Mouse (Mus musculus): ENCODE results near the gene Rhot2. TPM values are rescaled to one million over a fixed set of nuclear protein-coding genes. Genes with fewer than 3 reads are reported as not detected.
A peak's percentile ranks its signal among the peaks of the same experiment; 100 is the strongest.

The Rhot2 gene
- polyA plus RNA-seq, 1 experiment from 2014 or later: 9.8 TPM

- WGBS (ENCODE audit: insufficient replicate concordance): 84% methylated on average over 2 of the region's 2 CpGs
- ATAC-seq: no peak
- peaks cover 31% of the 10 kb centered on the region for H3K4me1 ChIP-seq (ENCODE audit: insufficient read depth)
- TF ChIP-seq CTCF (IDR thresholded peaks at IDR 0.05; ENCODE audit: low read depth) (no peak), EP300 (IDR thresholded peaks at IDR 0.05; ENCODE audit: low read depth) (no peak)
- DNase-seq: no peak
- H3K36me3 ChIP-seq (replicated peaks; ENCODE audit: insufficient read depth, low read length): no peaks in the 10 kb centered on the region
- no peak overlapping the region for H3K4me3 ChIP-seq (ENCODE audit: low read depth, low read length)
- H3K9me3 ChIP-seq (ENCODE audit: low read length): no peaks in the 10 kb centered on the region
- no peak overlapping the region for H3K4me2 ChIP-seq (ENCODE audit: low read depth, low read length)
- no peak overlapping the region for H3K27ac ChIP-seq (ENCODE audit: low read depth)
- H3K27me3 ChIP-seq (ENCODE audit: insufficient read depth, low read length): no peaks in the 10 kb centered on the region
- H3K9ac ChIP-seq (replicated peaks): no peak overlapping the region
Observed at GRCm38 (mm10) chr17:25869954-25870353, 25.3 kb upstream of the Rhot2 start.

DNA sequence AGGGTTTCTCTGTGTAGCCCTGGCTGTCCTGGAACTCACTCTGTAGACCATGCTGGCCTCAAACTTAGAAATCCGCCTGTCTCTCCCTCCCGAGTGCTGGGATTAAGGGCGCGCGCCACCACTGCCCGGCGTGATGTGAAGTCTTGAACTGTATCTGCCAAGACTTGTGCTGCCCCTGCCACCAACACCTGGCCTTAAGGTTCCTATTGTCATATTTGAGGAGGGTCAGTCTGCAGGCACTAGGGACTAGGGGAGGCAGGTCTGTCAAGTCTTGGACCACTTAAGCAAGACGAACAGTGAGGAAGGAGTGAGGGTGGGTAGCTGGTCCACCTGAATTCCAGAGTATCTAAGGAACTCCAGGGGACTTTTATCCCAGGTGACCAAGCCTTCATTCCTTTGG is 24.8 kb upstream of the Rhot2 start:
- no peaks in the 10 kb centered on the region for H3K36me3 ChIP-seq (replicated peaks; ENCODE audit: insufficient read depth, low read length)
- 84% methylated on average over 8 of the region's 8 CpGs for WGBS (ENCODE audit: insufficient replicate concordance)
- H3K4me3 ChIP-seq (ENCODE audit: low read depth, low read length): no peak overlapping the region
- H3K27ac ChIP-seq (ENCODE audit: low read depth): no peak overlapping the region
- H3K9ac ChIP-seq (replicated peaks): no peak overlapping the region
- no peaks in the 10 kb centered on the region for H3K9me3 ChIP-seq (ENCODE audit: low read length)
- DNase-seq: no peak
- H3K4me1 ChIP-seq (ENCODE audit: insufficient read depth): peaks cover 30% of the 10 kb centered on the region
- no peak for ATAC-seq
- TF ChIP-seq EP300 (IDR thresholded peaks at IDR 0.05; ENCODE audit: low read depth) (no peak), CTCF (IDR thresholded peaks at IDR 0.05; ENCODE audit: low read depth) (no peak)
- H3K4me2 ChIP-seq (ENCODE audit: low read depth, low read length): no peak overlapping the region
- H3K27me3 ChIP-seq (ENCODE audit: insufficient read depth, low read length): no peaks in the 10 kb centered on the region

DNA sequence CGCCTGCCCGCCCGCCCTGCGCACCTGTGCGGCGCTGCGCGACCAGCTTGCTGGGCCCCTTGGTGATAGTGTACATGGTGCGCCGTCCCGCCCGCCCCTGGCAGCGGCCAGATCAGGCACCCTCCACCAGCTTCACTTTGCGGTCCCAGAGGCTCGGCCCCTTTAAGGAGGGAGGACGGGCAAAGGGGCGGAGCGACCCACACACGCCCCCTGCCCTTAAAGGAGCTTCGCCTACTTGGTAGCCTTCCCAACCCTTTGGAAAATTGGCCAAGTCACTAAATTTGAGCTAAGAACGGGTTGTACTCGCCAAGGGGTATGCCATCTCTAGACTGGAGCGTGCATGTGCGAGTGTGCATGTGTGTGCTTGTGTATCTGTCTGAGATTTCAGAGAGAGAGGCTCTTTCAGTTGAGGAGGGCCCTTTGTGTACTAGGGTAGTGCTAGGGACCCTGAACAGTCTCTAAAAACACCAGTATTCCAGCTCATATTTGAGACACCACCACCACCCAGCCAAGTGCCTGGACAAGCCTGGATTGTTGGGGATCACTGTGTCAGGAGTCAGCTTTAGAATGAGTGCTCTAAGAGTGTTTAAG is 24.0 kb upstream of the Rhot2 start, which contains the start of gene Mcrip2:
Gene Mcrip2, minus strand, starts transcription at position 164 of the 591 bp plus-strand sequence.
- WGBS (ENCODE audit: insufficient replicate concordance): under 1% methylated on average over 24 of the region's 24 CpGs
- Histone ChIP-seq H3K27me3 (ENCODE audit: insufficient read depth, low read length) (no peaks in the 10 kb centered on the region), H3K9ac (replicated peaks) (peak within 1 kb of the TSS; percentile 83), H3K4me2 (ENCODE audit: low read depth, low read length) (peak within 1 kb of the TSS; percentile 96), H3K9me3 (ENCODE audit: low read length) (no peaks in the 10 kb centered on the region), H3K4me3 (ENCODE audit: low read depth, low read length) (peak within 1 kb of the TSS; percentile 76), H3K36me3 (replicated peaks; ENCODE audit: insufficient read depth, low read length) (peaks cover 4% of the 10 kb centered on the region; the same call in 1 of the 2 replicates), H3K27ac (ENCODE audit: low read depth) (peak within 1 kb of the TSS; percentile 90), H3K4me1 (ENCODE audit: insufficient read depth) (peaks cover 23% of the 10 kb centered on the region)
- TF ChIP-seq EP300 (IDR thresholded peaks at IDR 0.05; ENCODE audit: low read depth): no peak
- TF ChIP-seq CTCF (IDR thresholded peaks at IDR 0.05; ENCODE audit: low read depth): no peak; the same call in 1 of the 2 replicates
- DNase-seq (peak; percentile 79), ATAC-seq (peak; percentile 80)

DNA sequence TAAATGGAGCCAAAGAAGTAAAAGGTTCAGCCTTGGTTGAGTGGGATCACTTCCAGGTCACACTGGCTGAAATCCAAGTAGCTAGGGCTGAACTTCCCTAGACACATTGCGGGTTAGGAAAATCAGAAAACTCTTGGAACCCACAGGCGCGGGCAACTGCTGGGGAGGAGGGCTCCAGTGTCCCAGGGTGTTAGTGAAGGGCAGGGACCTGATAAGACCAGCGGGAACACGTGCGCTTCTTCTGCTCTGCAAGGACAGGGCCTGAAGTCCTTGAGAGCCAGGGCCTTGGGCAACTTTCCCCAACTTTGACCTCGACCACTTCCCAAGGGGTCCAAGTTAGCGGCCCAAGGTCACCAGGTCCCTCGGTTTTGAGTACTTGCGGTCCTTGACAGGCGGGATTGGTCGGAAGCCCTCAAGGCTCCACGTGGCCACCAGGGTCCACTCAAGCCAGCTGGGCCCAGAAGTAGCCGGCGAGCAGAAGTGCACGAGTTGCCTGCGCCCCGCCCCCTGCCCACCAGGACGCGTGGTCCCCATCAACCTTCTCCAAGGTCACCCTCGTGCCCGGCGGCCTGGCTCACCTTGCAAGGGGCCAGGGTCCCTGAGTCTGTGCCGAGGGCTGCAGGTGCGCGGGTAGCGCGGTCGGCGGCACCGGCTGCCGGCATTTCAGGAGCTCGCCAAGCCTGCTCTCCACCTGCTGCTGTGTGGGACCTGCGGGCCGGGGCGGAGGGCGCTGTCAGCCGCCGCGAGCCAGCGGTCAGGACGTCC is 23.4 kb upstream of the Rhot2 start:
- ATAC-seq: peak; percentile 64
- DNase-seq: peak; percentile 61
- no peaks in the 10 kb centered on the region for H3K27me3 ChIP-seq (ENCODE audit: insufficient read depth, low read length)
- peaks cover 4% of the 10 kb centered on the region; the same call in 1 of the 2 replicates for H3K36me3 ChIP-seq (replicated peaks; ENCODE audit: insufficient read depth, low read length)
- WGBS (ENCODE audit: insufficient replicate concordance): under 1% methylated on average over 41 of the region's 42 CpGs
- no peaks in the 10 kb centered on the region for H3K9me3 ChIP-seq (ENCODE audit: low read length)
- TF ChIP-seq CTCF (IDR thresholded peaks at IDR 0.05; ENCODE audit: low read depth) (no peak), EP300 (IDR thresholded peaks at IDR 0.05; ENCODE audit: low read depth) (no peak)
- H3K4me2 ChIP-seq (ENCODE audit: low read depth, low read length): peak overlapping the region; percentile 96
- peak overlapping the region; percentile 83 for H3K9ac ChIP-seq (replicated peaks)
- H3K27ac ChIP-seq (ENCODE audit: low read depth): peak overlapping the region; percentile 90
- peaks cover 23% of the 10 kb centered on the region for H3K4me1 ChIP-seq (ENCODE audit: insufficient read depth)
- peak overlapping the region; percentile 76 for H3K4me3 ChIP-seq (ENCODE audit: low read depth, low read length)

- no peak for DNase-seq
- H3K27ac ChIP-seq (ENCODE audit: low read depth): peak overlapping the region; percentile 90
- H3K9me3 ChIP-seq (ENCODE audit: low read length): no peaks in the 10 kb centered on the region
- peaks cover 23% of the 10 kb centered on the region for H3K4me1 ChIP-seq (ENCODE audit: insufficient read depth)
- peaks cover 4% of the 10 kb centered on the region; the same call in 1 of the 2 replicates for H3K36me3 ChIP-seq (replicated peaks; ENCODE audit: insufficient read depth, low read length)
- H3K9ac ChIP-seq (replicated peaks): peak overlapping the region; percentile 83
- H3K4me3 ChIP-seq (ENCODE audit: low read depth, low read length): peak overlapping the region; percentile 76
- H3K4me2 ChIP-seq (ENCODE audit: low read depth, low read length): peak overlapping the region; percentile 96
- ATAC-seq: peak; percentile 17
- H3K27me3 ChIP-seq (ENCODE audit: insufficient read depth, low read length): no peaks in the 10 kb centered on the region
- TF ChIP-seq CTCF (IDR thresholded peaks at IDR 0.05; ENCODE audit: low read depth): no peak
- no peak for TF ChIP-seq EP300 (IDR thresholded peaks at IDR 0.05; ENCODE audit: low read depth)
- WGBS (ENCODE audit: insufficient replicate concordance): 6% methylated on average over 7 of the region's 7 CpGs
Observed at GRCm38 (mm10) chr17:25867509-25867835, 22.8 kb upstream of the Rhot2 start.

- H3K27me3 ChIP-seq (ENCODE audit: insufficient read depth, low read length): no peaks in the 10 kb centered on the region
- WGBS (ENCODE audit: insufficient replicate concordance): 83% methylated on average over 3 of the region's 3 CpGs
- ATAC-seq (no peak), DNase-seq (no peak)
- H3K36me3 ChIP-seq (replicated peaks; ENCODE audit: insufficient read depth, low read length): peaks cover 4% of the 10 kb centered on the region; the same call in 1 of the 2 replicates
- peak overlapping the region; percentile 26; the same call in 1 of the 2 replicates for H3K27ac ChIP-seq (ENCODE audit: low read depth)
- TF ChIP-seq EP300 (IDR thresholded peaks at IDR 0.05; ENCODE audit: low read depth) (no peak), CTCF (IDR thresholded peaks at IDR 0.05; ENCODE audit: low read depth) (no peak)
- H3K4me1 ChIP-seq (ENCODE audit: insufficient read depth): peaks cover 29% of the 10 kb centered on the region
- H3K9ac ChIP-seq (replicated peaks): no peak overlapping the region
- H3K4me2 ChIP-seq (ENCODE audit: low read depth, low read length): peak overlapping the region; percentile 96
- H3K4me3 ChIP-seq (ENCODE audit: low read depth, low read length): no peak overlapping the region
- H3K9me3 ChIP-seq (ENCODE audit: low read length): no peaks in the 10 kb centered on the region
Observed at GRCm38 (mm10) chr17:25866172-25866571, 21.5 kb upstream of the Rhot2 start.

Measured in liver, postnatal 0 days (tissue).